Mouse (Mus musculus) heart, embryonic 13.5 days (tissue): ENCODE results near the gene Col28a1. TPM values are rescaled to one million over a fixed set of nuclear protein-coding genes. Genes with fewer than 3 reads are reported as not detected.

Source experiments
- ATAC-seq: fragments of 200-750 bp; cut with Nextera tagmentation; 2 replicates; pipeline ENCODE4 v1.8.0; 2017; ENCODE audit warnings: moderate TSS enrichment; ENCODE audit not compliant: insufficient number of reproducible peaks, low FRiP score, low TSS enrichment; ENCODE audit errors: extremely low read depth
- H3K27ac ChIP-seq: fragments of 300-500 bp; sonication (generic); replicated peaks from 2 replicates; pipeline ENCODE4 v1.5.1; 2015; ENCODE audit warnings: moderate library complexity, mild to moderate bottlenecking, inconsistent platforms
- H3K27me3 ChIP-seq: fragments of 300-500 bp; sonication (generic); replicated peaks from 2 replicates; pipeline ENCODE4 v1.6.1; 2015; ENCODE audit warnings: mild to moderate bottlenecking, inconsistent platforms
- H3K36me3 ChIP-seq: fragments of 300-500 bp; sonication (generic); 2 replicates; pipeline ENCODE4 v1.6.1; 2015; ENCODE audit warnings: mild to moderate bottlenecking, inconsistent platforms
- H3K4me1 ChIP-seq: fragments of 300-500 bp; sonication (generic); 2 replicates; pipeline ENCODE4 v1.6.1; 2015; ENCODE audit warnings: inconsistent platforms
- H3K4me2 ChIP-seq: fragments of 300-500 bp; sonication (generic); 2 replicates; pipeline ENCODE4 v1.6.1; 2015; ENCODE audit warnings: inconsistent platforms, mild to moderate bottlenecking, moderate library complexity
- H3K4me3 ChIP-seq: fragments of 300-500 bp; sonication (generic); 2 replicates; pipeline ENCODE4 v1.5.1; 2015; ENCODE audit warnings: moderate library complexity, mild to moderate bottlenecking, inconsistent platforms
- H3K9ac ChIP-seq: fragments of 300-500 bp; sonication (generic); 2 replicates; pipeline ENCODE4 v1.6.1; 2015; ENCODE audit warnings: inconsistent platforms, mild to moderate bottlenecking, moderate library complexity
- H3K9me3 ChIP-seq: fragments of 300-500 bp; sonication (generic); 2 replicates; pipeline ENCODE4 v1.6.1; 2016; ENCODE audit warnings: inconsistent platforms
- WGBS: fragments of 180-500 bp; shearing (Covaris S2); methylation state at CpG from one replicate; pipeline ENCODE4 v1.1.7; 2015; ENCODE audit warnings: mixed read lengths; 5-methylcytosine and 5-hydroxymethylcytosine counted together
- polyA plus RNA-seq: library from polyadenylated mRNA; unstranded; fragments of >200 nt; fragmentation: Nextera tagmentation; extraction: Ambion mirVana; gene quantifications from 2 replicates; pipeline ENCODE4 v1.2.1, GENCODE M21; 2015

Gene Col28a1
- polyA plus RNA-seq, 1 experiment from 2014 or later = 0.19 TPM

GRCm38 (mm10) chr6:8068979-8069378 lies 123.4 kb downstream of the Col28a1 start:
- WGBS = 81% methylated on average over 5 of the region's 5 CpGs
- no peak for ATAC-seq
- Histone ChIP-seq H3K4me1 (no peaks in the 10 kb centered on the region), H3K4me2 (no peak overlapping the region), H3K27ac (no peak overlapping the region), H3K27me3 (no peaks in the 10 kb centered on the region), H3K9me3 (no peaks in the 10 kb centered on the region), H3K9ac (no peak overlapping the region), H3K4me3 (no peak overlapping the region), H3K36me3 (no peaks in the 10 kb centered on the region)

- no peaks in the 10 kb centered on the region for H3K9me3 ChIP-seq
- no peak for ATAC-seq
- H3K4me2 ChIP-seq = no peak overlapping the region
- no peak overlapping the region for H3K9ac ChIP-seq
- no peaks in the 10 kb centered on the region for H3K36me3 ChIP-seq
- no peaks in the 10 kb centered on the region for H3K4me1 ChIP-seq
- H3K4me3 ChIP-seq = no peak overlapping the region
- H3K27ac ChIP-seq = no peak overlapping the region
- 37% methylated on average over 2 of the region's 2 CpGs for WGBS
- no peaks in the 10 kb centered on the region for H3K27me3 ChIP-seq
Measured at GRCm38 (mm10) chr6:8068394-8068793, 124.0 kb downstream of the Col28a1 start.

- Histone ChIP-seq H3K4me1 (no peaks in the 10 kb centered on the region), H3K27me3 (no peaks in the 10 kb centered on the region), H3K4me2 (no peak overlapping the region), H3K9me3 (no peaks in the 10 kb centered on the region), H3K36me3 (no peaks in the 10 kb centered on the region), H3K9ac (no peak overlapping the region), H3K4me3 (no peak overlapping the region), H3K27ac (no peak overlapping the region)
- no peak for ATAC-seq
- WGBS = 72% methylated on average over 3 of the region's 3 CpGs
Measured at GRCm38 (mm10) chr6:8067124-8067523, 125.3 kb downstream of the Col28a1 start.

- Histone ChIP-seq H3K36me3 (no peaks in the 10 kb centered on the region), H3K4me1 (no peaks in the 10 kb centered on the region), H3K4me3 (no peak overlapping the region), H3K27me3 (no peaks in the 10 kb centered on the region), H3K27ac (no peak overlapping the region), H3K4me2 (no peak overlapping the region), H3K9ac (no peak overlapping the region), H3K9me3 (no peaks in the 10 kb centered on the region)
- 33% methylated on average over 3 of the region's 3 CpGs for WGBS
- no peak for ATAC-seq
Measured at GRCm38 (mm10) chr6:8066208-8066607, 126.2 kb downstream of the Col28a1 start.

- no peak overlapping the region for H3K27ac ChIP-seq
- no peak for ATAC-seq
- H3K9me3 ChIP-seq = no peaks in the 10 kb centered on the region
- no peaks in the 10 kb centered on the region for H3K27me3 ChIP-seq
- no peaks in the 10 kb centered on the region for H3K36me3 ChIP-seq
- WGBS = 74% methylated on average over 7 of the region's 7 CpGs
- no peak overlapping the region for H3K4me3 ChIP-seq
- H3K4me2 ChIP-seq = no peak overlapping the region
- H3K9ac ChIP-seq = no peak overlapping the region
- H3K4me1 ChIP-seq = no peaks in the 10 kb centered on the region
Measured at GRCm38 (mm10) chr6:8059199-8059598, 133.2 kb downstream of the Col28a1 start.

- Histone ChIP-seq H3K36me3 (no peaks in the 10 kb centered on the region), H3K27ac (no peak overlapping the region), H3K4me2 (no peak overlapping the region), H3K27me3 (no peaks in the 10 kb centered on the region), H3K9ac (no peak overlapping the region), H3K4me1 (no peaks in the 10 kb centered on the region), H3K4me3 (no peak overlapping the region), H3K9me3 (no peaks in the 10 kb centered on the region)
- 74% methylated on average over 2 of the region's 2 CpGs for WGBS
- ATAC-seq = no peak
Measured at GRCm38 (mm10) chr6:8048216-8048615, 144.2 kb downstream of the Col28a1 start.

GRCm38 (mm10) chr6:8046446-8046845 lies 146.0 kb downstream of the Col28a1 start:
- no peak for ATAC-seq
- Histone ChIP-seq H3K4me3 (no peak overlapping the region), H3K27me3 (no peaks in the 10 kb centered on the region), H3K4me1 (no peaks in the 10 kb centered on the region), H3K4me2 (no peak overlapping the region), H3K27ac (no peak overlapping the region), H3K36me3 (no peaks in the 10 kb centered on the region), H3K9me3 (no peaks in the 10 kb centered on the region), H3K9ac (no peak overlapping the region)
- 58% methylated on average over 4 of the region's 4 CpGs for WGBS

- no peak overlapping the region for H3K4me2 ChIP-seq
- no peaks in the 10 kb centered on the region for H3K4me1 ChIP-seq
- no peaks in the 10 kb centered on the region for H3K9me3 ChIP-seq
- H3K9ac ChIP-seq = no peak overlapping the region
- whole genome bisulfite sequencing = 89% methylated on average over 1 of the region's 1 CpGs
- ATAC-seq = no peak
- no peaks in the 10 kb centered on the region for H3K27me3 ChIP-seq
- no peak overlapping the region for H3K4me3 ChIP-seq
- H3K36me3 ChIP-seq = no peaks in the 10 kb centered on the region
- no peak overlapping the region for H3K27ac ChIP-seq
Measured at GRCm38 (mm10) chr6:8045825-8046224, 146.6 kb downstream of the Col28a1 start.

GRCm38 (mm10) chr6:8028711-8029110 lies 163.7 kb downstream of the Col28a1 start:
- H3K36me3 ChIP-seq = no peaks in the 10 kb centered on the region
- WGBS = 64% methylated on average over 4 of the region's 4 CpGs

GRCm38 (mm10) chr6:8025332-8026129 lies 166.9 kb downstream of the Col28a1 start:
- H3K36me3 ChIP-seq = no peaks in the 10 kb centered on the region
- 79% methylated on average over 7 of the region's 7 CpGs for WGBS

More at GRCm38 (mm10) chr6:8028711-8029110, 163.7 kb downstream of the Col28a1 start:
- Histone ChIP-seq H3K4me1 (no peaks in the 10 kb centered on the region), H3K9ac (no peak overlapping the region), H3K27me3 (no peaks in the 10 kb centered on the region), H3K4me3 (no peak overlapping the region), H3K9me3 (no peaks in the 10 kb centered on the region), H3K4me2 (no peak overlapping the region), H3K27ac (no peak overlapping the region)
- no peak for ATAC-seq

GRCm38 (mm10) chr6:8023527-8023926 lies 168.9 kb downstream of the Col28a1 start:
- H3K9ac ChIP-seq = no peak overlapping the region
- no peak for ATAC-seq
- no peaks in the 10 kb centered on the region for H3K4me1 ChIP-seq
- H3K27me3 ChIP-seq = no peaks in the 10 kb centered on the region
- no peak overlapping the region for H3K4me2 ChIP-seq
- H3K9me3 ChIP-seq = peaks cover 3% of the 10 kb centered on the region; the same call in 1 of the 2 replicates
- no peak overlapping the region for H3K27ac ChIP-seq
- H3K4me3 ChIP-seq = no peak overlapping the region
- 76% methylated on average over 3 of the region's 3 CpGs for WGBS
- no peaks in the 10 kb centered on the region for H3K36me3 ChIP-seq

More at GRCm38 (mm10) chr6:8025332-8026129, 166.9 kb downstream of the Col28a1 start:
- ATAC-seq = no peak
- no peaks in the 10 kb centered on the region for H3K4me1 ChIP-seq
- H3K27ac ChIP-seq = no peak overlapping the region
- H3K4me3 ChIP-seq = no peak overlapping the region
- H3K27me3 ChIP-seq = no peaks in the 10 kb centered on the region
- no peak overlapping the region for H3K4me2 ChIP-seq
- H3K9me3 ChIP-seq = no peaks in the 10 kb centered on the region
- H3K9ac ChIP-seq = no peak overlapping the region

GRCm38 (mm10) chr6:7994736-7995135 lies 197.7 kb downstream of the Col28a1 start:
- Histone ChIP-seq H3K4me2 (no peak overlapping the region), H3K9me3 (no peaks in the 10 kb centered on the region), H3K27ac (no peak overlapping the region), H3K4me1 (no peaks in the 10 kb centered on the region), H3K4me3 (no peak overlapping the region), H3K27me3 (no peaks in the 10 kb centered on the region), H3K9ac (no peak overlapping the region), H3K36me3 (no peaks in the 10 kb centered on the region)
- no peak for ATAC-seq
- WGBS = 77% methylated on average over 4 of the region's 4 CpGs
